Mouse (Mus musculus): Measurements from ENCODE around the gene Spata2. TPM values are rescaled to one million over a fixed set of nuclear protein-coding genes. Genes with fewer than 3 reads are reported as not detected.
A peak's percentile ranks its signal among the peaks of the same experiment; 100 is the strongest.

Gene Spata2
- polyA plus RNA-seq, 1 experiment from 2014 or later: 23.7 TPM

DNA sequence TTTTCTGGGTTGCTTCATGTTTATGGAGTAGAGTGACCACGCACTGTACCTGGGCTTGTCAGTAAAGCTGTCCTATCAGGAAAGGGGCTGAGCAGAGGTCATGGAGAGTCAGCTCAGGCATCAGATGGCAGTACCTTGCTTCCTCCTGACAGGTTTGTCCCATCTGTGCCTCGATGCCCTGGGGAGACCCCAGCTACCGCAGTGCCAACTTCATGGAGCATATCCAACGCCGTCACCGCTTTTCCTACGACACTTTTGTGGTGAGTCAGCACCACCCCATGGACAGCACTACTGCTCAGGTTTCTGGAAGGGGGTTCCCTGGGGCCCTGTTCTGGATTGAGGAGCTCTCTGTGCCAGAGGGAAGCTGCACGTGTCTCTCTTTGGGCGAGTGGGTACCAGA, 19.7 kb upstream of the Spata2 start:
- no peak for TF ChIP-seq CTCF (IDR thresholded peaks at IDR 0.05)
- no peaks in the 10 kb centered on the region for H3K27me3 ChIP-seq
- no peak for ATAC-seq
- CTCF ChIA-PET: interaction anchor here (1.1 to 2.6 kb wide), 4 partner anchors 9 to 20 kb away, joined by 3 to 8 read pairs (median 4); partner anchors contain the start of genes Rnf114 and Spata2
- in situ Hi-C loops (cut with MboI; ENCODE audit: low pct_unique_long_range_greater_than_20kb): no loop called here
- POLR2A ChIA-PET: no interaction called here
- DNase-seq (ENCODE audit: low read depth, low spot score): no peak

DNA sequence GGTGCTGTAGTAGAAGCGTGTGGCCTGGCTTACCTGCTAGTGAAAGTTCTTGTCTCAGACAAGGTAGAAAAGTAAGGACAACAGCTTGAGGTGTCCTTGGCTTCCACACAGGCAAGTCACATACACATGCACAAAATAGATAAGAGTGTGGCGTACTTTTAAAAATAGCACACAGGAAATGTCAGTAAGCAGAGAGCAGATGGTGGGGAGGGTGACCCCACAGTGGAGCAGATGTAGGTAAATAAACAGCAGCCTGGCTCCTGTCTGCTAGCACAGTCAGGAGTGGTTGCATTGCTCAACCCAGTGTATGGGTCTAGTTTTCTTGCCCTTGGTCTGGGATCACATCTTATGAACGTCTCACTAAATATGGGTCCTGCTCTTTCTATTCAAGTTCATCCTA, 17.8 kb upstream of the Spata2 start:
- ATAC-seq (no peak), DNase-seq (ENCODE audit: low read depth, low spot score) (no peak)
- POLR2A ChIA-PET: no interaction called here
- H3K27me3 ChIP-seq: no peaks in the 10 kb centered on the region
- CTCF ChIA-PET: interaction anchor here (2.6 kb wide), 1 partner anchor 17 kb away, joined by 8 read pairs; the partner anchor contains the start of genes Rnf114 and Spata2
- in situ Hi-C loops (cut with MboI; ENCODE audit: low pct_unique_long_range_greater_than_20kb): no loop called here
- no peak for TF ChIP-seq CTCF (IDR thresholded peaks at IDR 0.05)

DNA sequence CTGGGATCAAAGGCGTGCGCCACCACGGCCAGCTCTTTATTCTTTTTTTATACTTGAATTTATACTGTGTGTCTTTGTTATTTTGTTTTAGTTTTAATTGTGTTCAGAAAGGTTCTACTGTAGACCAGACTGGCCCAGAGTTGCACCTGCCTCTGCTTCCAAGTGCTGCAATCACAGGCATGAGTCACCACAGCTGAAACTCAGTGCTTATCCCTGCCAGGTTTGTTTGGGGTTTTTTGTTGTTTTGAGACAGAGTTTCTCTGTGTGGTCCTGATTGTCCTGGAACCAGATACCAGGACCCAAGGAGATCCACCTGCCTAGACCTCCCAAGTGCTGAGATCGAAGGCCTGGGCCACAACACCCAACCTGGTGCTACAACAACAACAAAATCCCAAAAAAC, 15.9 kb upstream of the Spata2 start:
- no peak for ATAC-seq
- ChIA-PET CTCF (interaction anchor here (0.9 kb wide), 1 partner anchor 90 kb away, joined by 3 read pairs; no protein-coding TSS in a partner anchor), POLR2A (no interaction called here)
- no peaks in the 10 kb centered on the region for H3K27me3 ChIP-seq
- no peak for DNase-seq (ENCODE audit: low read depth, low spot score)
- no peak for TF ChIP-seq CTCF (IDR thresholded peaks at IDR 0.05)
- in situ Hi-C loops (cut with MboI; ENCODE audit: low pct_unique_long_range_greater_than_20kb): no loop called here

DNA sequence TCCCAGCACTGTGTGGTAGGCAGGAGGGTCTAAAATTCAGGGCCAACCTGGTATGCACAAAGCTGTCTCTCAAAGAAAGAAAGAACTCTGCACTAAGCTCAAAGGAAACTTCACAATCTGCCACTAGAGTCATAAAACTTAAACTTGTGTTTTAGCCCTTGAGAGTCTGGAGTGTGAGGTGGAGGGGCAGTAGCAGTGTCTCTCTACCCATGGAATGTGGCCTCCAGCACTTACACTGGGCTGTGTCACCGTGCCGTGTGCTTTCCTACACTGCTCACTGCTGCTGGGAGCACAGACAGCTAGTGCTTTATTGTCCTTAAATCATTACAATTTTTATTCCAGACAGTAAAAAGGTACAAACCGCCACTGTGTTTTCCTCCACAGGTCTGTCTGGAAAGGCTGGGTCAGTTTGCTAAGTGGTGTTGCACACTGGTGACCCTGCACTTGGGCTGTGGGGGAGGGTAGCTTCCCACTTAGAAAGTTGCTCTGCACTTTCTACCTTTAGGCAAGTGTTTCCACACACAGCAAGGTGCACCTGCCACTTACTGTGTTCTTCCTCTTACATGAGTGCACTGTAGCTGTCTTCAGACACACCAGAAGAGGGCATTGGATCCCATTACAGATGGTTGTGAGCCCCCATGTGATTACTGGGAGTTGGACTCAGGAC, 15.2 kb upstream of the Spata2 start:
- POLR2A ChIA-PET: no interaction called here
- peak; percentile 45 for ATAC-seq

DNA sequence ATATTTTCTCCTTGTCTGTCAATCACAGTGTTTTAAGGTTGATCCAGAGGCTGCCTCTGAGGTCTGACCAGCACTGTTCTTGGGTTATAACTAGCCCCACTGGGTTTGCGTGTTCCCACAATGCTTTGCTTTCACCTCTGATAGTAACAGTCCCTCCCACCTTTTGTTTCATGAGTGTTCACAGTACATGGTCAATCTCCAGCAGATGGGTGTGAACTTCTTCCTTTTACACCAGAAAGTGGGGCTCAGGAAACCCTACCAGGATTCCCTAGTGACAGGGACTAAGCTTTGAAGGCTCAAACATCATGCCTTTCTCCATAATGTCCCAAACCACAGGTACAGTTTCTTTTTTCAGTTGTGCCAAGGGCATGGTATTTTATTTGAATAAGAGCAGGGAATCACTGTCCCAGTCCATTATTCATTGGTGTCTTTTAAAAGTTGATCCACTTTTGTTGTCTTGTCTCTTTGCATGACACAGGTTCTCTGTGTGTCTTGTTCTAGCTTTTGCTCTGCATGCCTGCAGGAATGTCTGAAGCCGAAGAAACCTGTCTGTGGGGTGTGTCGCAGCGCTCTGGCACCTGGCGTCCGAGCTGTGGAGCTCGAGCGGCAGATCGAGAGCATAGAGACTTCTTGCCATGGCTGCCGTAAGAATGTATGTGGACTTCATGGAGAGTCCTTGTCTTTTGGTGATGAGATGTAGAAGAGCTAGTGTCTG, 14.0 kb upstream of the Spata2 start:
- ATAC-seq (no peak), DNase-seq (ENCODE audit: low read depth, low spot score) (no peak)
- CTCF ChIA-PET: interaction anchor here (0.8 kb wide), 1 partner anchor 25 kb away, joined by 3 read pairs; no protein-coding TSS in a partner anchor
- no peaks in the 10 kb centered on the region for H3K27me3 ChIP-seq
- no peak for TF ChIP-seq CTCF (IDR thresholded peaks at IDR 0.05)
- in situ Hi-C loops (cut with MboI; ENCODE audit: low pct_unique_long_range_greater_than_20kb): no loop called here
- POLR2A ChIA-PET: no interaction called here

More for the DNA sequence above, 15.2 kb upstream of the Spata2 start:
- DNase-seq (ENCODE audit: low read depth, low spot score): no peak
- CTCF ChIA-PET: interaction anchor here (0.8 to 1.0 kb wide), 3 partner anchors 24 to 286 kb away, joined by 3 read pairs; no protein-coding TSS in a partner anchor
- no peak for TF ChIP-seq CTCF (IDR thresholded peaks at IDR 0.05)
- in situ Hi-C loops (cut with MboI; ENCODE audit: low pct_unique_long_range_greater_than_20kb): no loop called here
- H3K27me3 ChIP-seq: no peaks in the 10 kb centered on the region

DNA sequence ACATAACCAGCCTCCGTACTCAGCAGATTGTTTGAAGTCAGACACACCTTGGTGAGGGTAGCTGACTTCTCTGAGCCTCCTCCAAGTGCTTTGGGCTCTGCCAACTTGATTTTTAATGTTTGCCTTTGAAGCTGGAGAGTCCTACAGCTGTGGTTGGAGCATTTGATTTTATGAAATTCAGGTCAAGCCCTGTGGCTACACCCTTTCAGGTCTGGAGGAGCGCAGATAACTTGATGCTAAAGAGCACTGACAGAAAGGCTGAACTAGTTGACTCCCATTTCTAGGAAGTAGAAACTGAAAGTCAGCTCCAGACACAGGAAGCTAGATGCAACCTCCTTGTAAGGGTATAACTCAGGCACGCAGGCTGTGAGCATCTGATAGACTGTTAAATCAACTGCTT, 12.4 kb upstream of the Spata2 start:
- in situ Hi-C loops (cut with MboI; ENCODE audit: low pct_unique_long_range_greater_than_20kb): no loop called here
- ATAC-seq (no peak), DNase-seq (ENCODE audit: low read depth, low spot score) (no peak)
- POLR2A ChIA-PET: no interaction called here
- TF ChIP-seq CTCF (IDR thresholded peaks at IDR 0.05): no peak
- no peaks in the 10 kb centered on the region for H3K27me3 ChIP-seq
- CTCF ChIA-PET: no interaction called here

DNA sequence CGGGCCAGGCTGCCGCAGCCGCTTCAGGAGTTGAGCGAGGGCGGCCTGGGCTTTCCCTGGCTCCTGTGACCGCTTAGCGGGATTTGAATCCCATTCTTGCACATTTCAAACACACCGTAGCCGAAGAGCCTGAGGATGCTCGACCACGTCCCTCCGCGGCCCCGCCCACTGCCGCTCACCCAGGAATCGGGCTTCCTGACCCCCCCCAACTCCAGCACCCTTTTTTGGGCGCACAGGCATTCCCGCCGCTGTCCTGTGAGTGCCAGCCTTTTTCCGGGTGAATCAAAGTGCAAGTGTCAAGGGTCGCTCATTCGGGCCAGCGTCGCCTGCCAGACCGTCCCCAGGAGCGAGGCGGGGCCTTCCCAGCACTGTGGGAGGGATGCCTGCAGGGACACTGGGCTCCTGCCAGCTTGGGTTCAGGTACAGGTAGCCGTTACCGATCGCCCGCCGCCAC, 11.2 kb upstream of the Spata2 start:
- no peaks in the 10 kb centered on the region for H3K27me3 ChIP-seq
- ATAC-seq (peak; percentile 20), DNase-seq (ENCODE audit: low read depth, low spot score) (no peak)
- ChIA-PET POLR2A (no interaction called here), CTCF (interaction anchor here (1.0 kb wide), 1 partner anchor 112 kb away, joined by 3 read pairs; no protein-coding TSS in a partner anchor)
- TF ChIP-seq CTCF (IDR thresholded peaks at IDR 0.05): no peak
- in situ Hi-C loops (cut with MboI; ENCODE audit: low pct_unique_long_range_greater_than_20kb): no loop called here

DNA sequence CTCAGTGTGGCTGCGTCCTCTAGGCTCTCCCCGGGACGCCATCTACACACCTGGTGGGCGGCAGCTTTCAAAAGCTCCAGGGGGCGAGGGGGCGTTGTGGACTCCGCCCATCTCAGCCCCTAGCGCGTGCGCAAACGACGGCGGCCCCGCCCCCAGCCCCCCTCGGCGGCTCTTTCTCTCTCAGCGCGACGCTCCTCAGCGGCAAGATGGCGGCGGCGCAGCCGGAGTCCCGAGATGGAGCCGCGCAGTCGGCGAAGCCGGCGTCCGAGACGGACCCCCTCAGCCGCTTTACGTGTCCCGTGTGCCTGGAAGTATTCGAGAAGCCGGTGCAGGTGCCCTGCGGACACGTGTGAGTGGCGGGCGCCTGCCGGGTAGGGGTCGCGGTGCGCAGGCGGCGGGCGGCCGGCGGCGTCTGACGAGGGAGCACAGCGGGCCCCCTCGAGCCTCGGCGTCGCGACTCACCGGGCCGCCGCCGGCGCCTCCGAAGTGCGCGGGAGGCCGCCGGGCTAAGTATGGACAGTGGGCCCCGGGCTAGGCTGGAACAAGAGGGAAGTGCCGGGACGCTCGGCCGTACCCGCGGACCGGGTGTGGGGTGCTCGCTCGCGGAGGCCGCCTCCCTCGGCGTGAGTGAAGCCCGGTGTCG, 10.7 kb upstream of the Spata2 start:
- in situ Hi-C loops (cut with MboI; ENCODE audit: low pct_unique_long_range_greater_than_20kb): no loop called here
- no peaks in the 10 kb centered on the region for H3K27me3 ChIP-seq
- ChIA-PET CTCF (interaction anchor here (1.0 to 1.1 kb wide), 2 partner anchors 9 to 29 kb away, joined by 3 to 4 read pairs; no protein-coding TSS in a partner anchor), POLR2A (interaction anchor here (1.6 kb wide), 1 partner anchor 10 kb away, joined by 6 read pairs; the partner anchor contains the start of genes Rnf114 and Spata2)
- no peak for DNase-seq (ENCODE audit: low read depth, low spot score)
- ATAC-seq: peak; percentile 33
- TF ChIP-seq CTCF (IDR thresholded peaks at IDR 0.05): no peak

DNA sequence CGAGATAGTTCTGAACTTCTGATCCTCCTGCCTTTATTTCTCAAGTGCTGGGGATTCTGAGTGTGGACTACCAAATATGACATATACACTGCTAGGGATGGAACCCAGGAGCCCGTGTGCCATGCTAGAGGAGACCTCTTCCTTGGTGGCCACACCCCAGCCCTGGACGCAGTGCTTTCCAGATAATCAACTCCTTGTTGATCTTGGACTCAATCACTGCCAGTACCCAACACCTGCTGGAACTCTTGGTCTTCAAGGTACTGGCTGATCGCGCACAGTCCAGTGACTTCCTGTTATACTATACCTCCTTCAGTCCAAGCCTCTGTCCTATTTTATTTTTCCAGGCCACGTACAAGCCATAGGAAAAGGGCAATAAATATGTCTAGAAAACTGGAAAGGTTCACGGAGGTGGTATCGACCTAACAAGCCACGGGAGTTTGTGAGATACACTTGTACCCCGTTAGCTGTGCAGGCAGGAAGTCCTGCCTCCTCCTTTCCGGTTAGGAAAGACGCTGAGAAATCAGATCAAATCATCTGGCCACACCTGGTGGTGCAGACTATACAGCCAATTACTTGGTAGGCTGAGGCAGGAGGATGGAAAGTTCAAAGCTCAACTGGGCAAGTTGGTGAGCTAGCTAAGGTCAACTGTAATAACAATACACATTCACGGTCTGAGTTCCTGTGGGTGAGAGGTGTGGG, 10.0 kb upstream of the Spata2 start:
- no peaks in the 10 kb centered on the region for H3K27me3 ChIP-seq
- no peak for ATAC-seq
- DNase-seq (ENCODE audit: low read depth, low spot score): no peak
- TF ChIP-seq CTCF (IDR thresholded peaks at IDR 0.05): no peak
- ChIA-PET CTCF (interaction anchor here (1.0 to 1.1 kb wide), 2 partner anchors 10 to 29 kb away, joined by 3 to 4 read pairs; no protein-coding TSS in a partner anchor), POLR2A (interaction anchor here (1.6 kb wide), 1 partner anchor 9 kb away, joined by 6 read pairs; the partner anchor contains the start of genes Rnf114 and Spata2)
- in situ Hi-C loops (cut with MboI; ENCODE audit: low pct_unique_long_range_greater_than_20kb): no loop called here

DNA sequence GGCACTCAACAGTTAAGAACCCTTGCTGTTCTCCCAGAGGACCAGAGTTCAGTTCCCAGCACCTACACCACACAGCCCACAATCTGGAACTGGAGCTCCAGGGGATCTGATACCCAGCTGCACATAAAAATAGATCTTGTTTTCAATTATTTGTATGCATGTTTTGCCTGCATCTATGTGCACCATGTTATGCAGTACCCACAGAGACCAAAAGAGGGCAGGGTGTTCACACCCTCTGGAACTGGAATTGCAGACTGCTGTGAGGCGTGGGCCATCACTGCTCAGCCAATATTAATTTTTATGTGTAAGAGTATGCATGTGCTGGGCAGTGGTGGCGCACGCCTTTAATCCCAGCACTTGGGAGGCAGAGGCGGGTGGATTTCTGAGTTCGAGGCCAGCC, 4.6 kb upstream of the Spata2 start:
- ATAC-seq (no peak), DNase-seq (ENCODE audit: low read depth, low spot score) (no peak)
- H3K27me3 ChIP-seq: no peaks in the 10 kb centered on the region
- no peak for TF ChIP-seq CTCF (IDR thresholded peaks at IDR 0.05)
- CTCF ChIA-PET: no interaction called here
- in situ Hi-C loops (cut with MboI; ENCODE audit: low pct_unique_long_range_greater_than_20kb): no loop called here
- POLR2A ChIA-PET: no interaction called here
